Mouse (Mus musculus): Measurements from ENCODE around the gene Olfr33. TPM values are rescaled to one million over a fixed set of nuclear protein-coding genes. Genes with fewer than 3 reads are reported as not detected.
A peak's percentile ranks its signal among the peaks of the same experiment; 100 is the strongest.

Olfr33 gene
- polyA plus RNA-seq, 1 experiment: not detected

- 95% methylated on average over 7 of the region's 7 CpGs for WGBS
- TF ChIP-seq CTCF (IDR thresholded peaks at IDR 0.05; ENCODE audit: borderline replicate concordance, control insufficient read depth, extremely low read depth, insufficient read depth, low read length, poor library complexity) (no peak), POLR2A (IDR thresholded peaks at IDR 0.05; ENCODE audit: control insufficient read depth, extremely low read depth, insufficient read depth, low read length, poor library complexity) (no peak)
Observed at GRCm38 (mm10) chr7:102698461-102698860, 20.4 kb downstream of the Olfr33 start.

DNA sequence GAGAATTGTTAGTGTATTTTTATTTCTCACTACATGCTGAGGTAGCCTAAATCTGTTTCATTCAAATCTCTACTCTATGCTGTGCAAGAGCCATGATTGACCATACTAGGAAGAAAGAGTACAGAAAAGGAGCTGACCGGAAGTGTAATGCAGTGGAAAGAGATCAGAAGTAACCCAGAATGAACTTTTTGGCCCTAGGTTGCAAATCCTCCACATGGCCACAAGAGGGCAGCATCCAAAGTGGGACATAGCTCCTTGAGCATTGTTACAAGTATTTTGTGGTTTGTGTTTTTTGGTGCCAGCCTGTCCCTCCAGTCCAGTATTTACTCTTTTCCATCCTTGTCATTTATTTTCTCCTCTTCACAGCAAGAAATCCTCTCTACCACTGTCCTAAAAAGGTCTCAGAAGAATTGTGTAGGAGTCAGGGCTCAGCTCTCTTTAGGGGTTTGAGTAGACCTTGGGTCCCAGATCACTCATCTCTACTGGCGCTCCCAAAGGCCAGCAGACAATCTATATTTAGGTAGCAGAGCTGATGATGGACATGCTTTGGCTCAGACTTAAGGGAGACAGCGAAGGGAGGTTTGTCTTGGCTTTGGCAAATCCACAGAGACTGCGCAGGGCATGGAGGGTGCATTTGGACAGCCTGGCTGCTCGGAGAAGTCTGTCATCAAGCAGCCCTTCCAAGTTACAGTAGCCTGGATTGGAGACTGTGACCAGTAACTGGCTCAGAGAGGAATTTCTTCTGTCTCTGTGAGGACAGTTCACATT, 23.3 kb downstream of the Olfr33 start, which contains the start of gene Olfr557:
TSS of gene Olfr557 (plus strand) at position 553 of the 768 bp plus-strand sequence.
- whole genome bisulfite sequencing: 76% methylated on average over 5 of the region's 5 CpGs
- Histone ChIP-seq H3K4me1 (replicated peaks; ENCODE audit: control insufficient read depth, insufficient read depth, low read length) (no peaks in the 10 kb centered on the region), H3K27me3 (ENCODE audit: control insufficient read depth, insufficient read depth, low read length) (0 out of 2 replicates have a peak, but pooled peaks cover 3% of the 10 kb centered on the region), H3K4me3 (ENCODE audit: control insufficient read depth, insufficient read depth, low read length) (no peak within 1 kb of the TSS), H3K36me3 (ENCODE audit: control insufficient read depth, insufficient read depth, low read length) (no peaks in the 10 kb centered on the region), H3K27ac (ENCODE audit: control insufficient read depth, insufficient read depth, low read length) (no peak within 1 kb of the TSS)
- peak; percentile 36 for DNase-seq
- TF ChIP-seq POLR2A (IDR thresholded peaks at IDR 0.05; ENCODE audit: control insufficient read depth, extremely low read depth, insufficient read depth, low read length, poor library complexity) (no peak), CTCF (IDR thresholded peaks at IDR 0.05; ENCODE audit: borderline replicate concordance, control insufficient read depth, extremely low read depth, insufficient read depth, low read length, poor library complexity) (no peak)

More at GRCm38 (mm10) chr7:102698461-102698860, 20.4 kb downstream of the Olfr33 start:
- no peak for DNase-seq
- no peak overlapping the region for H3K4me3 ChIP-seq (ENCODE audit: control insufficient read depth, insufficient read depth, low read length)
- H3K4me1 ChIP-seq (replicated peaks; ENCODE audit: control insufficient read depth, insufficient read depth, low read length): no peaks in the 10 kb centered on the region
- no peak overlapping the region for H3K27ac ChIP-seq (ENCODE audit: control insufficient read depth, insufficient read depth, low read length)
- H3K27me3 ChIP-seq (ENCODE audit: control insufficient read depth, insufficient read depth, low read length): 0 out of 2 replicates have a peak, but pooled peaks cover 3% of the 10 kb centered on the region
- H3K36me3 ChIP-seq (ENCODE audit: control insufficient read depth, insufficient read depth, low read length): no peaks in the 10 kb centered on the region

GRCm38 (mm10) chr7:102686944-102687501, 31.8 kb downstream of the Olfr33 start, which contains the start of gene Trim68:
Gene Trim68 (minus strand): TSS chr7:102687327.
- peak within 1 kb of the TSS; percentile 76 for H3K4me3 ChIP-seq (ENCODE audit: control insufficient read depth, insufficient read depth, low read length)
- under 1% methylated on average over 40 of the region's 40 CpGs for WGBS
- peak; percentile 93 for DNase-seq
- no peaks in the 10 kb centered on the region for H3K36me3 ChIP-seq (ENCODE audit: control insufficient read depth, insufficient read depth, low read length)
- H3K27me3 ChIP-seq (ENCODE audit: control insufficient read depth, insufficient read depth, low read length): no peaks in the 10 kb centered on the region
- TF ChIP-seq CTCF (IDR thresholded peaks at IDR 0.05; ENCODE audit: borderline replicate concordance, control insufficient read depth, extremely low read depth, insufficient read depth, low read length, poor library complexity) (peak; percentile 41; the same call in 1 of the 2 replicates), POLR2A (IDR thresholded peaks at IDR 0.05; ENCODE audit: control insufficient read depth, extremely low read depth, insufficient read depth, low read length, poor library complexity) (peak; percentile 74)
- H3K27ac ChIP-seq (ENCODE audit: control insufficient read depth, insufficient read depth, low read length): peak within 1 kb of the TSS; percentile 69
- H3K4me1 ChIP-seq (replicated peaks; ENCODE audit: control insufficient read depth, insufficient read depth, low read length): no peaks in the 10 kb centered on the region

DNA sequence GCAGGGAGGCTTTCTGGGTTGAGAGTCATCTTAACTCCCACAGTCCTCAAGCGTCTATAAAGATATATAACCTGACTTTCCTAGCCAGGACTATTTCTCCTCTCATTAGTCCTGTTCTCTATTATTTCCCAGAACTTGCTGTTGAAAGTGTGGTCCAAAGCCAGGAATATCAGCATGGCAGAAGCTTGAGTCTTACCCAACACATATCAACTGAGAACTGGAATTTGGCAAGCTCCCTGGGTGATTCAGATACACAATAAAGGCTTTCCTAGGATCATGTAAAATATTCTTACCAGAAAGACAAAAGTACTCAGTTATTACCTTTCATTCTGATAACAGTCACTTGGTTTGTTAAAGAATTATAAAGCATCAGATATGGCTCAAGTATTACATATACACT, 37.0 kb downstream of the Olfr33 start:
- H3K4me1 ChIP-seq (replicated peaks; ENCODE audit: control insufficient read depth, insufficient read depth, low read length): no peaks in the 10 kb centered on the region
- no peaks in the 10 kb centered on the region for H3K27me3 ChIP-seq (ENCODE audit: control insufficient read depth, insufficient read depth, low read length)
- H3K27ac ChIP-seq (ENCODE audit: control insufficient read depth, insufficient read depth, low read length): no peak overlapping the region
- WGBS: 97% methylated on average over 1 of the region's 1 CpGs
- no peak overlapping the region for H3K4me3 ChIP-seq (ENCODE audit: control insufficient read depth, insufficient read depth, low read length)
- no peaks in the 10 kb centered on the region for H3K36me3 ChIP-seq (ENCODE audit: control insufficient read depth, insufficient read depth, low read length)
- TF ChIP-seq CTCF (IDR thresholded peaks at IDR 0.05; ENCODE audit: borderline replicate concordance, control insufficient read depth, extremely low read depth, insufficient read depth, low read length, poor library complexity) (no peak), POLR2A (IDR thresholded peaks at IDR 0.05; ENCODE audit: control insufficient read depth, extremely low read depth, insufficient read depth, low read length, poor library complexity) (no peak)
- DNase-seq: no peak

DNA sequence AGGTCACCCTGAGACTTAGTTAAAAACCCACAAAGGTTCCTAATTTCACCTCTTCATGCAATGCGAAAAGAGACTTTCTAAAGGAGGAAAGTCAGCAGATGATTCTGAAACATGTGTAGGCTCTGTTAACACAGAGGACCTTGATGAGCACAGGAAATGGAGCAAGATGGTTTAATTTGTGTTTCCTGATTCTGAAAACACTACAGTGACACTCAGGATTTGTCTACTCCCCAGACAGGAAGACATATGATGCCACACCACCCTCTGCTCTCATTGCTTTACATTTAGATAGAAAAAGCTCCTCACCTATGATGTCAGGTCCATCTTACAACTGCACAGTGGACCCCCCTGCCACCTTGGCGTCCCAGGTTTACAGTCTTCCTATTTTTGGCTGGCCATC, 42.6 kb downstream of the Olfr33 start:
- WGBS: 70% methylated on average over 2 of the region's 2 CpGs

DNA sequence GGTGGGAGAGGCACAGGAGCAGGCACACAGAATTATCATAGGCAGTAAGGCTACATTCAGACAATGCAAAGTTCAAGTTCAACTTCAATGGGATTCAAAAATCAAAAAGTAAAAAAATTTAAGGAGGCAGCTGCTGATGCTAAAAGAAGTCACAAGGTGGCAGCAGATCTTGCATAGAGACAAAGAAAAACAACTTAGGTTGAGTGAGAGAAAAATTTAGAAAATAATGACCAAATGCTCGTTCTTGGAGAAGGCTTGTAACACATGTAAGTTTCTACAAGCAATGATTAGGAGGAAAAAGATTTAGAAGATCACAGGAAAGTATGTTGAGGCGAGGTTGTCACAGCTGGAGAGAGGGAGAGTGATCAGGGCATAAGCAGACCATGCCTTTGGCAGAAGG, 53.5 kb downstream of the Olfr33 start:
- Histone ChIP-seq H3K27ac (ENCODE audit: control insufficient read depth, insufficient read depth, low read length) (no peak overlapping the region), H3K27me3 (ENCODE audit: control insufficient read depth, insufficient read depth, low read length) (no peaks in the 10 kb centered on the region), H3K4me3 (ENCODE audit: control insufficient read depth, insufficient read depth, low read length) (no peak overlapping the region), H3K36me3 (ENCODE audit: control insufficient read depth, insufficient read depth, low read length) (no peaks in the 10 kb centered on the region), H3K4me1 (replicated peaks; ENCODE audit: control insufficient read depth, insufficient read depth, low read length) (no peaks in the 10 kb centered on the region)
- no peak for DNase-seq
- no peak for TF ChIP-seq POLR2A (IDR thresholded peaks at IDR 0.05; ENCODE audit: control insufficient read depth, extremely low read depth, insufficient read depth, low read length, poor library complexity)
- WGBS: 31% methylated on average over 2 of the region's 2 CpGs

More for the DNA sequence above, 42.6 kb downstream of the Olfr33 start:
- H3K27me3 ChIP-seq (ENCODE audit: control insufficient read depth, insufficient read depth, low read length): no peaks in the 10 kb centered on the region
- H3K36me3 ChIP-seq (ENCODE audit: control insufficient read depth, insufficient read depth, low read length): no peaks in the 10 kb centered on the region
- TF ChIP-seq POLR2A (IDR thresholded peaks at IDR 0.05; ENCODE audit: control insufficient read depth, extremely low read depth, insufficient read depth, low read length, poor library complexity) (no peak), CTCF (IDR thresholded peaks at IDR 0.05; ENCODE audit: borderline replicate concordance, control insufficient read depth, extremely low read depth, insufficient read depth, low read length, poor library complexity) (no peak)
- no peak overlapping the region for H3K4me3 ChIP-seq (ENCODE audit: control insufficient read depth, insufficient read depth, low read length)
- no peaks in the 10 kb centered on the region for H3K4me1 ChIP-seq (replicated peaks; ENCODE audit: control insufficient read depth, insufficient read depth, low read length)
- H3K27ac ChIP-seq (ENCODE audit: control insufficient read depth, insufficient read depth, low read length): no peak overlapping the region
- no peak for DNase-seq

All from thymus, adult 2 months (tissue).